Mouse (Mus musculus): ENCODE measurements around the gene Sfswap.

DNA sequence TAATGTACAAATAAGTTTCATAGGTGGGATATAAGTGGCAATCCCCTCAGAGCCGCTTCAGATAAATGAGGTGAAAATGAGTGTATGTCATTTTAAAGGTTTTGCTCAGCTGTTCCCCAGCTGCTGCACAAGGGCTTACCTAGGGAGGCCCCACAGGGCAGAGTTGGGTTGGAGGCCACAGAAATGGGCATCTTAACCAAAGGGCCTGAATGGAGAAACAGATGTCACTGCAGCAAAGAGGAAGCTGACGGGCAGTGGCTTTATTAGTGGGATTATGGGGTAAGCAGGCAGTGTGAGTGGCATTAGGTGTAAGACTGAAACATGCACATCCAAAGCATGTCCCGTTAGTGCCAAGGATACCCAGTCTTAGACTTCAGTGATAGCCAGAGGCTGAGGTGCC lies 20.9 kb downstream of the Sfswap start:
- TF ChIP-seq CTCF (IDR thresholded peaks at IDR 0.05; ENCODE audit: low read depth): no peak
- TF ChIP-seq EP300 (optimal IDR thresholded peaks at IDR 0.05): no peak

Measured in stomach, postnatal 0 days (tissue).